Mouse (Mus musculus): ENCODE measurements at regions not wholly inside any gene's neighbourhood (a gene's known extent, or its start where the extent isn't known, plus 50 kb on each side); places are given as distances from the start of the nearest gene placed in this dataset.

GRCm38 (mm10) chr1:76276148-76276547 is 730.1 kb downstream of the Slc4a3 start:
- H3K9ac ChIP-seq (replicated peaks; ENCODE audit: low read length) = no peak overlapping the region
- 30% methylated on average over 7 of the region's 7 CpGs for WGBS
- no peak overlapping the region for H3K27ac ChIP-seq
- no peaks in the 10 kb centered on the region for H3K27me3 ChIP-seq (ENCODE audit: insufficient read depth, low read length)
- ATAC-seq (no peak), DNase-seq (ENCODE audit: low spot score) (peak; percentile 32)
- H3K36me3 ChIP-seq (ENCODE audit: insufficient read depth, low read length) = no peaks in the 10 kb centered on the region
- no peak overlapping the region for H3K4me3 ChIP-seq (ENCODE audit: low read length)
- no peaks in the 10 kb centered on the region for H3K9me3 ChIP-seq (ENCODE audit: low read length)
- no peaks in the 10 kb centered on the region for H3K4me1 ChIP-seq (ENCODE audit: insufficient read depth, low read length)
- no peak overlapping the region for H3K4me2 ChIP-seq (ENCODE audit: low read depth, low read length)
- no peak for TF ChIP-seq CTCF (IDR thresholded peaks at IDR 0.05; ENCODE audit: low read depth)

- 61% methylated on average over 3 of the region's 3 CpGs for WGBS
- Histone ChIP-seq H3K36me3 (ENCODE audit: insufficient read depth, low read length) (no peaks in the 10 kb centered on the region), H3K27ac (no peak overlapping the region), H3K27me3 (ENCODE audit: insufficient read depth, low read length) (no peaks in the 10 kb centered on the region), H3K9ac (replicated peaks; ENCODE audit: low read length) (no peak overlapping the region), H3K4me2 (ENCODE audit: low read depth, low read length) (no peak overlapping the region), H3K4me3 (ENCODE audit: low read length) (no peak overlapping the region), H3K9me3 (ENCODE audit: low read length) (no peaks in the 10 kb centered on the region), H3K4me1 (ENCODE audit: insufficient read depth, low read length) (no peaks in the 10 kb centered on the region)
- no peak for TF ChIP-seq CTCF (IDR thresholded peaks at IDR 0.05; ENCODE audit: low read depth)
- no peak for DNase-seq (ENCODE audit: low spot score)
- ATAC-seq = no peak
Observed at GRCm38 (mm10) chr1:76276624-76277023, 730.6 kb downstream of the Slc4a3 start.

DNA sequence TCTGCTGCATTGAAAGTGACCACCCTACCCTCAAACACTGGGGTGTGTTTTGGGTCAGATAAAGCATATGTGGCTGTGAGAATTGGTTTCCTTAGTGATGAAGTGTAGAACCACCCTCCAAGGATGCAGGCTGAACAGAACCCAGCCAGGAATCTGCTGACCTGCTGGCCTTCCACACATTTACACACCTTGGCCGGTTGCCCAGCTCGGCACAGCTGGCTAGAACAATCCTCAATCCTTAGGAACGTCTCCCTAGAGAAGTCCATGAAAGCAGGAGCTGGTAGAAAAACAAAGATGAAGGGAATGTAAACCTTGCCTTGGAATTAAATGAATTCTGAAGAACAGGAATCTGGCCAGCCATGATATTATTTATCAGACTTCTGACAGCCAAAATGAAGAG is 737.3 kb downstream of the Slc4a3 start:
- Histone ChIP-seq H3K27ac (no peak overlapping the region), H3K4me3 (ENCODE audit: low read length) (no peak overlapping the region), H3K36me3 (ENCODE audit: insufficient read depth, low read length) (no peaks in the 10 kb centered on the region), H3K9ac (replicated peaks; ENCODE audit: low read length) (no peak overlapping the region), H3K27me3 (ENCODE audit: insufficient read depth, low read length) (no peaks in the 10 kb centered on the region), H3K9me3 (ENCODE audit: low read length) (no peaks in the 10 kb centered on the region), H3K4me1 (ENCODE audit: insufficient read depth, low read length) (peaks cover 3% of the 10 kb centered on the region; the same call in 1 of the 2 replicates), H3K4me2 (ENCODE audit: low read depth, low read length) (no peak overlapping the region)
- ATAC-seq (no peak), DNase-seq (ENCODE audit: low spot score) (peak; percentile 52)
- WGBS = 26% methylated on average over 3 of the region's 3 CpGs
- no peak for TF ChIP-seq CTCF (IDR thresholded peaks at IDR 0.05; ENCODE audit: low read depth)

DNA sequence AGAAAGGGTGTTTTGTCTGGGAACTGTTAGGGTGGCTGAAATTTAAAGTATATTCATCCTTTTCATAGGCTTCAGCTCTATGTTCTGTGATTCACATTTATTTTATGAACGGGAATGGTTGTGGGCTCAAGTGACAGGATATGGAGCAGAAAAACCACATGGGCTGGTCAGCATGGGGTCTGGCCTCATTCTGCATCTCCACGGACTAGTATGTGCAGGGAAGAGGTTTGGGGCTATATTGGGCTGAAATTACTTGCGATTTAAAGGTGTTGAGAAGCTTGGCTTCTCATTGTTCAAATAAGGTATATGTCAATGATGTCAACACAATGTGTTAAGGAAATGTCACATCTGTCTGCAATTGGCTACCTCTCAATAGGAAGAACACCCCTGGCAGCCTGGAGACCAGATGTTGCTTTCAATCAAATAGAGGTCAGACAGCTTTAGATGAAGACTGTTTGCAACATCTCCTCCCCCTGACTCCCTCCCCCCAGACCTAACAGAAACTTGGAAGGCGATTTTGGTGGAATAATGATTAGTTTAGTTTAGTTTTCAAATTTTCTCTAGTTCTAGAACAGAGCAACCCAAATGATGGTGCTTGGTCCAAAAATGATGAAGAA is 777.0 kb downstream of the Slc4a3 start:
- H3K4me3 ChIP-seq (ENCODE audit: low read length) = no peak overlapping the region
- ATAC-seq (no peak), DNase-seq (ENCODE audit: low spot score) (no peak)
- H3K27me3 ChIP-seq (ENCODE audit: insufficient read depth, low read length) = no peaks in the 10 kb centered on the region
- TF ChIP-seq CTCF (IDR thresholded peaks at IDR 0.05; ENCODE audit: low read depth) = no peak
- H3K9ac ChIP-seq (replicated peaks; ENCODE audit: low read length) = no peak overlapping the region
- H3K36me3 ChIP-seq (ENCODE audit: insufficient read depth, low read length) = no peaks in the 10 kb centered on the region
- WGBS = 85% methylated on average over 4 of the region's 4 CpGs
- H3K4me1 ChIP-seq (ENCODE audit: insufficient read depth, low read length) = no peaks in the 10 kb centered on the region
- no peak overlapping the region for H3K27ac ChIP-seq
- H3K4me2 ChIP-seq (ENCODE audit: low read depth, low read length) = no peak overlapping the region
- H3K9me3 ChIP-seq (ENCODE audit: low read length) = no peaks in the 10 kb centered on the region

- no peak overlapping the region for H3K4me3 ChIP-seq (ENCODE audit: low read length)
- H3K9ac ChIP-seq (replicated peaks; ENCODE audit: low read length) = no peak overlapping the region
- H3K9me3 ChIP-seq (ENCODE audit: low read length) = no peaks in the 10 kb centered on the region
- no peak overlapping the region for H3K27ac ChIP-seq
- no peaks in the 10 kb centered on the region for H3K36me3 ChIP-seq (ENCODE audit: insufficient read depth, low read length)
- DNase-seq (ENCODE audit: low spot score) = no peak
- no peaks in the 10 kb centered on the region for H3K4me1 ChIP-seq (ENCODE audit: insufficient read depth, low read length)
- ATAC-seq = no peak
- H3K27me3 ChIP-seq (ENCODE audit: insufficient read depth, low read length) = no peaks in the 10 kb centered on the region
- no peak for TF ChIP-seq CTCF (IDR thresholded peaks at IDR 0.05; ENCODE audit: low read depth)
- WGBS = 85% methylated on average over 4 of the region's 4 CpGs
- H3K4me2 ChIP-seq (ENCODE audit: low read depth, low read length) = no peak overlapping the region
Observed at GRCm38 (mm10) chr1:76323592-76323991, 777.5 kb downstream of the Slc4a3 start.

GRCm38 (mm10) chr1:76336011-76336410 is 789.9 kb downstream of the Slc4a3 start:
- Histone ChIP-seq H3K36me3 (ENCODE audit: insufficient read depth, low read length) (no peaks in the 10 kb centered on the region), H3K9ac (replicated peaks; ENCODE audit: low read length) (no peak overlapping the region), H3K4me1 (ENCODE audit: insufficient read depth, low read length) (no peaks in the 10 kb centered on the region), H3K9me3 (ENCODE audit: low read length) (no peaks in the 10 kb centered on the region), H3K4me2 (ENCODE audit: low read depth, low read length) (no peak overlapping the region), H3K27ac (no peak overlapping the region), H3K27me3 (ENCODE audit: insufficient read depth, low read length) (no peaks in the 10 kb centered on the region), H3K4me3 (ENCODE audit: low read length) (no peak overlapping the region)
- no peak for TF ChIP-seq CTCF (IDR thresholded peaks at IDR 0.05; ENCODE audit: low read depth)
- ATAC-seq (no peak), DNase-seq (ENCODE audit: low spot score) (no peak)

- no peak for DNase-seq (ENCODE audit: low spot score)
- WGBS = 63% methylated on average over 8 of the region's 8 CpGs
Observed at GRCm38 (mm10) chr1:76362106-76362505, 816.0 kb downstream of the Slc4a3 start.

More at GRCm38 (mm10) chr1:76362106-76362505, 816.0 kb downstream of the Slc4a3 start:
- Histone ChIP-seq H3K4me1 (ENCODE audit: insufficient read depth, low read length) (no peaks in the 10 kb centered on the region), H3K4me3 (ENCODE audit: low read length) (no peak overlapping the region), H3K4me2 (ENCODE audit: low read depth, low read length) (no peak overlapping the region), H3K27ac (no peak overlapping the region), H3K9me3 (ENCODE audit: low read length) (no peaks in the 10 kb centered on the region), H3K9ac (replicated peaks; ENCODE audit: low read length) (no peak overlapping the region), H3K36me3 (ENCODE audit: insufficient read depth, low read length) (no peaks in the 10 kb centered on the region), H3K27me3 (ENCODE audit: insufficient read depth, low read length) (no peaks in the 10 kb centered on the region)
- ATAC-seq = no peak
- no peak for TF ChIP-seq CTCF (IDR thresholded peaks at IDR 0.05; ENCODE audit: low read depth)
